Mouse (Mus musculus) ovary, postnatal 14 days (tissue): ENCODE results near the gene H2-M10.6.
"Not testable (repeated sequence)": the region's sequence is repeated elsewhere in the genome, so short reads cannot be mapped to it uniquely, and the experiment has no call there.

Experiments used
- DNase-seq: peaks from one replicate; pipeline ENCODE4 v3.0.0; 2022; ENCODE audit warnings: low spot score

H2-M10.6 gene

DNA sequence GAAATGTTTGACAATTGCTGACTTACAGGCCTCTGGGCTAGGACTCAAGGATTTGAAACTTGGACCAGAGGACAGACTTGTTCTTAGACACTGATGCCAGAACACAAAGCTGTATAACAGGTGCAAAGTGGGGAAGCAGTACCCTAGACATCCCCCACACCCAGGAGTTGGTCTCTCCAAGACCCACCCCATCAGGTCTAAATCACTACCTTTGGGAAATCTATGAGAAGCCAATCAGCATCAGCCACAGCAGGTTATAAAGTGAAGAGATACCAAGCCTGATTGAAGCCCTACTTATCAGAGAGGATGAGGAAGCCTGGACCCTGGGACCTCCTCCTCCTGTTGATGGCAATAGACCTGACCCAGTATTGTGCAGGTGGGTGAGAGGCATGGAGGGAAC lies at the start of gene H2-M10.6:
Gene H2-M10.6 (plus strand): TSS at position 301 of the 400 bp plus-strand sequence.
- DNase-seq, result no peak

DNA sequence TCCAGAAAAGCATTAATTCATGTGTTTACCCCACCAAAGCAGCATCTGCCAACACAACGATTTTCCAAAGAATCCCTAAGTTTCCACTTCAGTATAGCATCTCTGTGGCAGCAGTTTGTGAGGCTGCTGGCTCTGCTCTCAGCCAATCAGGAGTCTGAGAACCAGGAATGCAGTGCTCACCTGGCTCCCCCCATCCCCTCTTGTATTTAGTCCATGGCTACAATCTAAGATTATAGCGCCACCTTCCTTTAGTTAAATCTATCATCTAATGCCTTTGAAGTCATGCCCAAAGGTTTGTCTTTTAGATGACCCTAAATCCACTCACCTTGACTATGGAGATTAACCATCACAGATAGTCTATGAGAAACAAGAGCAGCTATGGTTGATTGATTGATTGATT lies 48.2 kb upstream of the H2-M10.6 start:
- no peak for DNase-seq

DNA sequence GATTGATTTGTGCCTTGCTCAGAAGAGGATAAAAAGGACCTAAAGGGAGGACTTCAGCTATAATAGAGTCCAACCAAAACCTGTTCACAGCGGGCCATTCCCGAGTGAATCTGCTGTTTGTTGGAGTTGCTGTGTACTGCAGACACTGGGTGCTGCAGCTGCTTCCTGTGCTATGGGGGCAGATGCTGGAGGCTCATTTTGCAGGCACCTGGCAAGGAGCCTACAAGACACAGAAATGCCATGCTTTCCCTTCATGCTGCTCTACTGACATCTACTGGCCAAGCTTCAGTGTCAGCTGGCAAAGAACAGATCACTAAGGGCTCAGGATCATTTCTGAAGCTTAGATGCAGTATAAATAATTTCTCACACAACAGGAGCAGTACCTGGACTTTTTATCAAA lies 47.7 kb upstream of the H2-M10.6 start:
- peak; percentile 22 for DNase-seq

DNA sequence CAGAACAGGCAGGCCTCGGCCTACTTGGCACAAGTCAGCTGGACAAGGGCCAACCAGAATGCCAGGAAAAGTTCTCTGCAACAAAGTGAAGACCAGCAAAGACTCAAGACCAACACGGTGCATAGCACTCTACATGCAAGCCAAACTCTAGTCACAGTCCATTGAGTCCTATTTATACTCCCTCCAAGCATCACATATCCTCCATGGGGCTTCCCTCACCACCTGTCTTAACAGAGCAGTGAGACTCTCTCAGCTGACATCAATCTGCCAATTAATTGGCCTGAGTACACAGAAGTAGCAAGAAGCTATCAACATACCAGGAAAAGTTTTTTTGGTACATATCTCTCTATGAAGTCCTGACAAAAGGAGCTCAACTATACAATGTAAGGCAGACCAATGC lies 46.6 kb upstream of the H2-M10.6 start:
- not testable (repeated sequence) for DNase-seq

DNA sequence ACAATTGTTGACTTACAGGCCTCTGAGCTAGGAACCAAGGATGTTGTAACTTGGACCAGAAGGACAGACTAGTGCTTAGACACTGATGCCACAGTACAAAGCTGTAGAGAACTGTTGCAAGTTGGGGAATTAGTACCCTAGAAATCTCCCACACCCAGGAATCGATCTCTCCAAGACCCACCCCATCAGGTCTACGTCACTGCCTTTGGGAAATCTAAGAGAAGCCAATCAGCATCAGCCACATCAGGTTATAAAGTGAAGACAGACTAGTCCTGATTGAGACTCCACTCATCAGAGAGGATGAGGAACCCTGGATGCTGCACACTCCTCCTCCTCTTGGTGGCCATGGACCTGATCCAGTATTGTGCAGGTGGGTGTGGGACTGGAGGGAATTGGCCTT lies 39.4 kb upstream of the H2-M10.6 start, which contains the start of gene H2-M10.5:
Gene H2-M10.5 (plus strand): TSS at position 301 of the 400 bp plus-strand sequence.
- not testable (repeated sequence) for DNase-seq

DNA sequence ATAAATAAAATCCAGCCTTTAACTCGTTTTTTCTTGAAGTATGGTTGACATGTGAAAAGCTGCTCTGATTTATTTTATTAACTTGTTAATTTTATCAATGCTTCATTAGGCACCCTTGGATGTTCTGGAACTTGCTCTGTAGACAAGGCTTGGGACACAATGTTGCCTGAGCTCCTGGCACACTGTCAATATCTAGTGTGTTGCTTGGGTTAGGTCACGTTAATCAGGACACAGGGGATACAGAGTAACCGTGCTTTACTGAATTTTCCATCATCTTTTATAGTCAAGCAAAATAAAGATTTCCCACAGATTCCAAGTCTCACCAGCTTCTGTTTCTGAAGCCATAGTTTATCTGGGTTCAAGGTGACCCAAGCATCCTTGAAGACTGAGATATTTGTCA lies 30.4 kb upstream of the H2-M10.6 start:
- no peak for DNase-seq

DNA sequence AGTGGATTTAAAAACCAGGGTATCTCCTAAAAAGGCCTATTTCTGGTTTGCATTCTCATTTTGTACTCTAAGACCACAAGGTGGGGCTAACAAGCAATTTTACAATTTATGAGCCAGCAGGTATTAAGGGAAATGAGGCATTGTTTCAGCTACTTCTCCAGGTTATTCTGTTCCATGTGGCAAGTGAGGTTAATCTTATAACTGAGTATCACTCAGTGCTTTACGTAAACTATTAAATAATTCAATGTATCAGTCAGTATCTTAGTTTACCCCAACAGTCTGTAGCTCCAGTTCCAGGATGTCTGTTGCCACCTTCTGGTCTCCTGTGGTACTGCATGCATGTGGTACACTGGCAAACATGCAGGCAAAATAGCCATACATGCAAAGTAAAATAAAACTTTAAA lies 25.5 kb upstream of the H2-M10.6 start:
- DNase-seq, result not testable (repeated sequence)

DNA sequence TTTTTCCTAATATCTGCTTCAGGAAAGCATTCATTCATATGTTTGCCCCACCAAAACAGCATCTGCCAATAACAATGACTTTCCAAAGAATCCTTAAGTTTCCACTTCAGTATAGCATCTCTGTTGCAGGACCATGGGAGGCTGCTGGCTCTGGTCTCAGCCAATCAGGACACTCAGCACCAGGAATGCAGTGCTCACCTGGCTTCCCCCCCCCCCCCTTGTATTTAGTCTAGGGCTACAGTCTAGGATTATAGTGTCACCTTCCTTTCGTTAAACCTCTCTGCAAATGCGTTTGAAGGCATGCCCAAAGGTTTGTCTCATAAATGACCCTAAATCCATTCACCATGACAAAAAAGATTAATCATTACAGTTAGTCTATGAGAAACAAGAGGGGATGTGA lies 23.6 kb upstream of the H2-M10.6 start:
- DNase-seq, result no peak

DNA sequence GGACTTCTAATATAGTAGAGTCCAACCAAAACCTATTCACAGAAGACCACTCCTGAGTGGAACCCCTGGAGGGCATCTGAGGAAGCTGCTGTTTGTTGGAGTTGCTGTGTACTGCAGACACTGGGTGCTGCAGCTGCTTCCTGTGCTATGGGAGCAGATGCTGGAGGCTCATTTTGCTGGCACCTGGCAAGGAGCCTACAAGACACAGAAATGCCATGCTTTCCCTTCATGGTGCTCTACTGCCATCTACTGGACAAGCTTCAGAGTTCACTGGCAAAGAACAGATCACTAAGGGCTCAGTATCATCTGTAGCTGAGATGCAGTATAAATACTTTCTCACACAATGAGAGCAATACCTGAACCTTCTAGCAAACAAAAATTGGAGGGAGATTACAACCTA lies 23.2 kb upstream of the H2-M10.6 start:
- DNase-seq, result peak; percentile 68

DNA sequence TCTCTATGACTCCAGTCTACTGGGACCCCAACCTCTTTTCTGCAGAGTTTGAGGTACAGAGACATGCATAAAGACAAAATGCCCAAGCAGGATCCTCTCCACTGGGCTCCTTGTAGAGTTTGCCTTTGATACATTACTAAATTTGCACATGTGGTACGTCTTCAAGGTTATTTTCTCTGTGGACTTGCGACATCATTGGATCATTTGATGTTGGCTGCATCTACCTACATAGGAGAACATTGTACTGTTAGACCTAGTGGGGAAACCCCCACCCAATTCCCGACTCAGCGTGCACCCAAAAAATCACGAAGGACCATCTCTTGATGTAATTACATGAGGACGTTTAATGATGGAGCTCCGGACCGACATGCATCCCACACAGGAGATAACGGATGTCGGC lies 12.5 kb upstream of the H2-M10.6 start:
- no peak for DNase-seq

DNA sequence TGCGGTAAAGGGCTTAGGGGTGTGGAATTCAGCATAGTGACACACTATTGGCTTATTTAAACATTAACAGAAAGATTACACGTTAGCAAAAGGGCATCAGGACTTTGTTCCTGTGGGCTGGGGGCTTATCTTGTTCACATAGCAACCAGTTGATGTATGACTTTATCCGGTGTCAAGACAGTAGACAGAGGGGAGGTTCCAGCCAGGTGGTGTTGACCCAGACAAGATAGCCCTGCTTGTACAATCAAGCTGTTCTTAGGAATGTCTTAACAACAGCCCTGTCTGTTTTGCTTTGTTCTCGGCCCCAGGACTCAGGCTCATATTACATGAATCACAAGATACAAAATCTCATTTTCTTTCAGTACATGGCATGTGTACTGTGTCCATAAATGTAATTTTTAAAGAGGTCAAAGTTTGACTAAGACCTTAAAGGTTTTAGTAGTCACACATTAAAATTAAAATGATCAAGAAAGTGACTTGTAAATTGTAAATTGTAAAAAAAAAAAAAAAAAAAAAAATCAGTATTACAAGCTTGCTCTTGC lies 12.0 kb upstream of the H2-M10.6 start:
- not testable (repeated sequence) for DNase-seq

DNA sequence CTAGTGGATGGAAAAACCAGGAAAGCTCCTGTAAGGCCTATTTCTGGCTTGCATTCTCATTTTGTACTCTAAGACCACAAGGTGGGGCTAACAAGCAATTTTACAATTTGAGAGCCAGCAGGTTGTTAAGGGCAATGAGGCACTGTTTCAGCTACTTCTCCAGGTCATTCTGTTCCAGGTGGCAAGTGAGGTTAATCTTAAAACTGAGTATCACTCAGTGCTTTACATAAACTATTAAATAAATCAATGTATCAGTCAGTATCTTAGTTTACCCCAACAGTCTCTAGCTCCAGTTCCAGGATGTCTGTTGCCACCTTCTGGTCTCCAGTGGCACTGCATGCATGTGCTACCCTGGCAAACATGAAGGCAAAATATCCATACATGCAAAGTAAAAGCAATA lies 12.0 kb downstream of the H2-M10.6 start:
- no peak for DNase-seq

DNA sequence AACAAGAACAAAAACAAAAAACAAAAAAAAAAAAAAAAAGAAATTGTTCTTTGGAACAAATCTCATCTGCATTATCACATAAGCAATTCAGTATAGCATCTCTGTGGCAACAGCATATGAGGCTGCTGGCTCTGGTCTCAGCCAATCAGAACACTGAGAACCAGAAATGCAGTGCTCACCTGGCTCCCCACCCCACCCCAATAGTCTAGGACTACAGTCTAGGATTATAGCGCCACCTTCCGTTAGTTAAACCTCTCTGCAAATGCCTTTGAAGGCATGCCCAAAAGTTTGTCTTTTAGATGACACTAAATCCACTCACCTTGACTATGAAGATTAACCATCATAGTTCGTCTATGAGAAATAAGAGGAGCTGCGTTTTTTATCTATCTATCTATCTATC lies 13.6 kb downstream of the H2-M10.6 start:
- no peak for DNase-seq

DNA sequence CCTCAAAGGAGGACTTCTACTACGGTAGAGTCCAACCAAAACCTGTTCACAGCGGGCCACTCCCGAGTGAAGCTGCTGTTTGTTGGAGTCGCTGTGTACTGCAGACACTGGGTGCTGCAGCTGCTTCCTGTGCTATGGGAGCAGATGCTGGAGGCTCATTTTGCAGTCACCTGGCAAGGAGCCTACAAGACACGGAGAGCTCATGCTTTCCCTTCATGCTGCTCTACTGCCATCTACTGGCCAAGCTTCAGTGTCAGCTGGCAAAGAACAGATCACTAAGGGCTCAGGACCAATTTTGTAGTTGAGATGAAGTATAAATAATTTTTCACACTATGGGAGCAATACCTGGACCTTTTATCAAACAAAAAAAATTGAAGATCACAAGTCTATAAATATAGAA lies 14.0 kb downstream of the H2-M10.6 start:
- DNase-seq, result peak; percentile 85

DNA sequence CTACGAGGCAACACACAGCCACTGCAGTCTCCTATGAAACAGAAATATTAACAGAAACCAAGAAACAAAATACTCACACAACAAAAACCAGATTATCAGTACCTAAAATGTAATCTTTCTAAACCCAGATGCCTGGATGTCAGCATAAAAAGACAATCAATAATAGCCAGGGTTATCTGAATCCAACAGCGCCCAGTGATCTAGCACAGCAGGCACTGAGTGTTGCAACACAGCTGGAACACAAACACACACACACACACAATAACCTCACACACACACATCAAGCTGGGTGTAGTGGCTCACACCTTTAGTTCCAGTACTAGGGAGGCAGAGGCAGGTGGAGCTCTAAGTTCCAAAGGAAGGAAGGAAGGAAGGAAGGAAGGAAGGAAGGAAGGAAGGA lies 16.5 kb downstream of the H2-M10.6 start:
- DNase-seq, result no peak

DNA sequence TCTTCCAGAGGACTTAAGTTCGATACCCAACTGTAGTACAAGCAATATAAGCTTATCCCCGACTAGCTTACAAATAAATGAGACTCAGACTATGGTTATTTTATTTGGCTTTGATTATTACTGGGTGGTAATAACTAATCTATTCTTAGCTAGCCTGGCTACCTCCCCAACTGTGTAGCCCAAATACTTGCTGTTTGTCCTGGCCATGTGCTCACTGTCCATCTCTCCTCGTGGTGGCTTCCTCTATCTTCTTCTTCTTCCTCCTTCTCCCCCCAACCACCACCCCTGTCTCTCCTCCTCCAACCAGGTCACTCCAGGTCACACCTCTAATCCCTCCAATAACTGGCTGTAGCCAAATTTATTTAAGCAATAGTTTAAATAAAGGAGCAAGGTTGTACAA lies 18.5 kb downstream of the H2-M10.6 start:
- no peak for DNase-seq

DNA sequence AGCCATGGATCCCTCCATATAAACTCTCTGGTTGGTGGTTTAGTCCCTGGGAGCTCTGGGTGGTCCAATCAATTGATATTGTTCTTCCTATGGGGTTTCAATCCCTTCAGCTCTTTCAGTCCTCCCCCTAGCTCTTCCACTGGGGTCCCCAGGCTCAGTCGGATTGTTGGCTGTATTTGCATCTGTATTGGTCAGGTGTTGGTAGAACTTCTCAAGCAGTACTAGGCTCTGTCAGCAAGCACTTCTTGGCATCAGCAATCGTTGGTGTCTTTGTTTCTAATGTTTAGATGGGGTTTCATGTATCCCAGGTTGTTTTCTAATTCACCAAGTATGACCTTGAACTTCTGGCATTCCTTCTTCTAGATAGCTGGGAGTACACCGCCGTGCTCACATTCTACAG lies 20.7 kb downstream of the H2-M10.6 start:
- DNase-seq, result no peak

DNA sequence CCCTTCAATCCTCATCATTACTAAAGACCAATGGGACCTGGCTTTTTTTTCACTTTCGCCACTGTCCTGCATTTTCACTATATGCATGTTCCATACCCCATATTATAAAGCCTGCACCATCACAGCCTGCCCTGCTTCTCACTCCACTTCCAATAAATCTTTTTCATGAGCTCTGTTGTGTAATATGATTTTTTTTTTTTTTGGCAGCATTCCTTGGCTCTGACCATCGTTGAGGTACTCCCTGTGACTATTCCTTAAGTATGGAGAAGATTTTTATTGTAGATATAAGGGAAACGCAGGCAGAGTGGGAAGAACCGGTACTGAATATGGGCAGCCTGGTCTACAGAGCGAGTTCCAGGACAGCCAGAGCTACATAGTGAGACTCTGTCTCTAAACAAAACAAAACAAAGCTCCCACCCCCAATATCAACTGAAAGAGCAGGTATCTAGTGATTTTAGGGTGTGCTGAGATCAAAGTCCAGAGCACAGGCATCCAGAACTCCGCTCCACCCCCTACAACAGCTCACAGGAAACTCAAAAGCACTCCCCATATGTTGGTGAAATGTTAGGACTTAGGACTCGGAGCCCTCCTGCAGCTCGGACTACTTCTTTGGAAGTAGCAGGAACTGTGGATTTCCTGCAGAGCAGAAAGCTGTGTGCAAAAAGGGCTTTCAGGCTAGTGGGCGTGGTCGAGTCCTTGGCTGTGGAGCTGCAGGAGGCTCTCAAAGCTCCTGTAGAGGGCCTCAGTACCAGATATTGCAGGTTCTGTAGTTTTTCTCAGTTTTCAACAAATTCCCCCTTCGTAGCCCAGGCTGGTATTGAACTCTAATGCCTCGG lies 23.8 kb downstream of the H2-M10.6 start:
- peak; percentile 36 for DNase-seq

DNA sequence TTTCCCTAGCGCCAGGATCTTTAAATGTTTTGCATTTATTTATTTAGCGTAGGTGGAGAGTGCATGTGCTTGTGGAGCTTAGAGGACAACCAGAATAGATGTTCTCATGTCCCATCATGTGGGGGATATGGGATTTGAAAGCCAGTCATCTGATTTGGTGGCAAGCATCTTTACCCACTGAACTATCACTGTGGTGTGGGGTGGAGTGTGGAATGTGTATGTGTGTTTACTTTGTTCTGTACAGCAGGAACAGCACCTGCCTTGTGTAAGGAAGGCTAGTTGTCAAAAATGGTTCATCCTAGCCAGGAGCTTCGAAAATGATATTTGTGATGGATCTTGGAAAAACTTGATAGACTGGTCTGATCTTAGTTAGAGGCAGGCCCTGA lies 24.4 kb downstream of the H2-M10.6 start:
- no peak for DNase-seq

DNA sequence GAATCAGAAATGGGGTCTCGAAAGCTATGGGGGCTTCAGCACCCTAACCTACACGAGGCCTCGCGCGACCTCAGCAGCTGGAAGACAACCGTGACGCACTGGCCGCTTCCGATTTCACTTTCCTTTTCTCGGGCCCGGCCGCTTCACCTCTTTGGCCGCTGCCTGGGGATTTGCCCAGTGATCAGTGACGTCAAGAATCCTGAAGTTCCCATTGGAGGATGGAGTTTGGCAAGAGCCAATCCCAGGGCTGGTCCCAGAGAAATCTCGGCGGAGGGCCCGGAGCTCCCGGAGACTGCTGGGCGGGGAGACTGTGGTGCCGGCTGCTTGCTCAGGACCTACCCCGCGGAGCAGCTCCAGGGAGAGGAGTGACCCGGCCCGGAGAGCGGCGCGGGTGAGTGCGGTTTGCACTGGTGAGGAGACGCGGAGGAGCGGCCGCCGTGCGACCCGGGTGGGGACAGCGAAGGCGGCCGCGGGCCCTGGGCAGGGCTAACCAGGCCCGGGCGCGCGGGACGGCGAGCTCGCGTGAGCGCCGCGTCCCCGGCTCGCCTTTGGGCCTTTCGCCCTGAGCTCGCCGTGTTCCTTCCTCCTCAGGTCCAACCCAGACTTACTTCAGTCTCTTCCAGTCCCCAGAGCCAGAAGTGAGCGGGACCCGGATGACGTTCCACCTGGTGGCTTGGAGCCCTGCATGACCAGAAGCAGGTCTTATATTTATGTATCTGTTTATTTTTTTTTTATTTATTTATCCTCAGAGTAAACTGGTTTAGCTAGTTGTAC lies 25.1 kb downstream of the H2-M10.6 start, which contains the start of gene Trim26:
Gene Trim26 (plus strand): TSS at position 261 of the 774 bp plus-strand sequence.
- DNase-seq, result peak; percentile 99

DNA sequence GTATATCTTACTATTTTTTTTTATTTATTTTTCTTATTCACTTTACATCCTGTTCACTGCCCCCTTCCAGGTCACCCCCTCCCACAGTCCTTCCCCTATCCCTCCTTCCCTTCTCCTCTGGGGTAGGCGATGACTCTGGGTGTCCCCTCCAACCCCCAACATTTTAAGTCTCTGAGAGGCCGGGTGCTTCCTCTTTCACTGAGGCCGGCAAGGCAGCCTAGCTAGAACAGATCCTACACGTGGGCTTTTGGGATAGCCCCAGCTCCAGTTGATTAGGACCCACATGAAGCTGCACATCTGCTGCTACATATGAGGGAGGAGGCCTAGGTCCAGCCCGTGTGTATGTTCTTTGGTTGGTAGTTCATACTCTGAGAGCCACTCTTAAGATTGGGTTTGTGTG lies 27.0 kb downstream of the H2-M10.6 start:
- no peak for DNase-seq

DNA sequence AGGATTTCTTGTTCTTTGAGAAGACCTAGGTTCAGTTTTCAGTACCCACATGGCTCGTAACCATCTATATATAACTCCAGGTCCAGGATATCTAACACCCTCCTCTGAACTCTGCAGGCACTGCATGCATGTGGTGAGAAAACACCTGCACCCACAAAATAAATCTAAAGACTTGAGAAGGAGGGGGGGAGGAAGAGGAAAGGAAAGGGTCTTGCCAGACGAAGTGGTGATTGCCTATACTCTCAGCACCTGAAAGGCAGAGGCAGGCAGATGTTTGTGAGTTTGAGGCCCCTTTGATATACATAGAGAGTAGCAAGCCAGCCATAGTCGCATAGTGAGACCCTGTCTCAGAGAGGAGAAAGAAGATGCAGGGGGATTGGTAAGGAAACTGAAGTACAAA lies 28.0 kb downstream of the H2-M10.6 start:
- DNase-seq, result no peak

DNA sequence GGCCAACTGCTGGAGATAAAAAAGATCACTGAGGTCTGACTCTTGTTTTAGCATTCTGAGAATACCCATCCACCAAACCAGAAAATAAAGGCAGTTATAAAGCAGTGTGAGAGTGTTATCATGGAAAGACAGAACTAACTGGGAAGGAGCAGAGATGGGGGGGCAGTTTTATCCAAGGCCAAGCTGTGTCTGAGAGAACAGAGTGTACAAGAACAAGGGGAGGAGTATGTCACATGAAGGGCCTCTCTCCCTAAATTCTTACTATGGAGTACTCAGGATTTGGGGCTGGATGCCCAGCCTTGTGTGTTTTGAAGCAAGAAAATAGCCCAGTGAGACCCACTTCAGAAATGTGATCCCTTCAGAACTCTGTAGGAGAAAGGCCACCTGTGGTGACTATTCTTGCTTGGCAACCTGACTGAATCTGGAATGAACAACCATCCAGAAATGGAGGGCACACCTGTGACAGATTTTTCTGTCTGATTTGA lies 29.0 kb downstream of the H2-M10.6 start:
- no peak for DNase-seq
